Mouse (Mus musculus): Measurements from ENCODE around the gene Cers6. TPM values are rescaled to one million over a fixed set of nuclear protein-coding genes. Genes with fewer than 3 reads are reported as not detected.

Cers6 gene
- polyA plus RNA-seq, 1 experiment from 2014 or later, result 26.8 TPM

- no peak for DNase-seq (ENCODE audit: low spot score)
- 95% methylated on average over 3 of the region's 3 CpGs for WGBS
- Histone ChIP-seq H3K27me3 (ENCODE audit: control insufficient read depth, insufficient read depth, low read length) (no peaks in the 10 kb centered on the region), H3K36me3 (ENCODE audit: control insufficient read depth, insufficient read depth, low read length) (0 out of 2 replicates have a peak, but pooled peaks cover 2% of the 10 kb centered on the region), H3K4me1 (ENCODE audit: control insufficient read depth, insufficient read depth, low read length) (no peaks in the 10 kb centered on the region), H3K9me3 (ENCODE audit: control insufficient read depth, low read length) (no peaks in the 10 kb centered on the region), H3K27ac (replicated peaks; ENCODE audit: low read depth, low read length) (no peak overlapping the region), H3K9ac (ENCODE audit: low read length) (no peak overlapping the region), H3K4me2 (ENCODE audit: low read depth, severe bottlenecking) (no peak overlapping the region), H3K4me3 (ENCODE audit: low read depth, low read length) (no peak overlapping the region)
- no peak for ATAC-seq (ENCODE audit: insufficient number of reproducible peaks, low FRiP score, low TSS enrichment, low read depth)
Measured at GRCm38 (mm10) chr2:68937833-68938232, 76.6 kb downstream of the Cers6 start.

GRCm38 (mm10) chr2:68944898-68945297 is 83.7 kb downstream of the Cers6 start:
- 57% methylated on average over 2 of the region's 2 CpGs for WGBS
- Histone ChIP-seq H3K9ac (ENCODE audit: low read length) (no peak overlapping the region), H3K4me3 (ENCODE audit: low read depth, low read length) (no peak overlapping the region), H3K9me3 (ENCODE audit: control insufficient read depth, low read length) (no peaks in the 10 kb centered on the region), H3K4me2 (ENCODE audit: low read depth, severe bottlenecking) (no peak overlapping the region), H3K4me1 (ENCODE audit: control insufficient read depth, insufficient read depth, low read length) (peaks cover 3% of the 10 kb centered on the region; the same call in 1 of the 2 replicates), H3K27me3 (ENCODE audit: control insufficient read depth, insufficient read depth, low read length) (no peaks in the 10 kb centered on the region), H3K36me3 (ENCODE audit: control insufficient read depth, insufficient read depth, low read length) (no peaks in the 10 kb centered on the region), H3K27ac (replicated peaks; ENCODE audit: low read depth, low read length) (no peak overlapping the region)
- ATAC-seq (ENCODE audit: insufficient number of reproducible peaks, low FRiP score, low TSS enrichment, low read depth) (no peak), DNase-seq (ENCODE audit: low spot score) (no peak)

GRCm38 (mm10) chr2:68945976-68946375 is 84.7 kb downstream of the Cers6 start:
- Histone ChIP-seq H3K9me3 (ENCODE audit: control insufficient read depth, low read length) (no peaks in the 10 kb centered on the region), H3K4me1 (ENCODE audit: control insufficient read depth, insufficient read depth, low read length) (peaks cover 3% of the 10 kb centered on the region; the same call in 1 of the 2 replicates), H3K4me3 (ENCODE audit: low read depth, low read length) (no peak overlapping the region), H3K4me2 (ENCODE audit: low read depth, severe bottlenecking) (no peak overlapping the region), H3K27ac (replicated peaks; ENCODE audit: low read depth, low read length) (no peak overlapping the region), H3K27me3 (ENCODE audit: control insufficient read depth, insufficient read depth, low read length) (no peaks in the 10 kb centered on the region), H3K36me3 (ENCODE audit: control insufficient read depth, insufficient read depth, low read length) (no peaks in the 10 kb centered on the region), H3K9ac (ENCODE audit: low read length) (no peak overlapping the region)
- DNase-seq (ENCODE audit: low spot score) (no peak), ATAC-seq (ENCODE audit: insufficient number of reproducible peaks, low FRiP score, low TSS enrichment, low read depth) (no peak)
- WGBS, result 71% methylated on average over 2 of the region's 2 CpGs

- ATAC-seq (ENCODE audit: insufficient number of reproducible peaks, low FRiP score, low TSS enrichment, low read depth), result no peak
- Histone ChIP-seq H3K9me3 (ENCODE audit: control insufficient read depth, low read length) (no peaks in the 10 kb centered on the region), H3K36me3 (ENCODE audit: control insufficient read depth, insufficient read depth, low read length) (no peaks in the 10 kb centered on the region), H3K4me1 (ENCODE audit: control insufficient read depth, insufficient read depth, low read length) (peaks cover 3% of the 10 kb centered on the region; the same call in 1 of the 2 replicates), H3K4me2 (ENCODE audit: low read depth, severe bottlenecking) (no peak overlapping the region), H3K4me3 (ENCODE audit: low read depth, low read length) (no peak overlapping the region), H3K27ac (replicated peaks; ENCODE audit: low read depth, low read length) (no peak overlapping the region), H3K27me3 (ENCODE audit: control insufficient read depth, insufficient read depth, low read length) (no peaks in the 10 kb centered on the region), H3K9ac (ENCODE audit: low read length) (no peak overlapping the region)
- no peak for DNase-seq (ENCODE audit: low spot score)
- whole genome bisulfite sequencing, result 89% methylated on average over 5 of the region's 5 CpGs
Measured at GRCm38 (mm10) chr2:68946819-68947218, 85.6 kb downstream of the Cers6 start.

- no peaks in the 10 kb centered on the region for H3K27me3 ChIP-seq (ENCODE audit: control insufficient read depth, insufficient read depth, low read length)
- WGBS, result 95% methylated on average over 2 of the region's 2 CpGs
- no peaks in the 10 kb centered on the region for H3K9me3 ChIP-seq (ENCODE audit: control insufficient read depth, low read length)
- ATAC-seq (ENCODE audit: insufficient number of reproducible peaks, low FRiP score, low TSS enrichment, low read depth) (no peak), DNase-seq (ENCODE audit: low spot score) (no peak)
- H3K36me3 ChIP-seq (ENCODE audit: control insufficient read depth, insufficient read depth, low read length), result no peaks in the 10 kb centered on the region
- H3K4me2 ChIP-seq (ENCODE audit: low read depth, severe bottlenecking), result no peak overlapping the region
- no peak overlapping the region for H3K9ac ChIP-seq (ENCODE audit: low read length)
- H3K4me3 ChIP-seq (ENCODE audit: low read depth, low read length), result no peak overlapping the region
- peaks cover 3% of the 10 kb centered on the region; the same call in 1 of the 2 replicates for H3K4me1 ChIP-seq (ENCODE audit: control insufficient read depth, insufficient read depth, low read length)
- H3K27ac ChIP-seq (replicated peaks; ENCODE audit: low read depth, low read length), result no peak overlapping the region
Measured at GRCm38 (mm10) chr2:68949137-68949536, 87.9 kb downstream of the Cers6 start.

- no peaks in the 10 kb centered on the region for H3K27me3 ChIP-seq (ENCODE audit: control insufficient read depth, insufficient read depth, low read length)
- ATAC-seq (ENCODE audit: insufficient number of reproducible peaks, low FRiP score, low TSS enrichment, low read depth), result no peak
- no peaks in the 10 kb centered on the region for H3K9me3 ChIP-seq (ENCODE audit: control insufficient read depth, low read length)
- DNase-seq (ENCODE audit: low spot score), result no peak
- H3K4me1 ChIP-seq (ENCODE audit: control insufficient read depth, insufficient read depth, low read length), result peaks cover 3% of the 10 kb centered on the region; the same call in 1 of the 2 replicates
- no peak overlapping the region for H3K4me2 ChIP-seq (ENCODE audit: low read depth, severe bottlenecking)
- no peaks in the 10 kb centered on the region for H3K36me3 ChIP-seq (ENCODE audit: control insufficient read depth, insufficient read depth, low read length)
- 90% methylated on average over 5 of the region's 5 CpGs for WGBS
- H3K9ac ChIP-seq (ENCODE audit: low read length), result no peak overlapping the region
- H3K4me3 ChIP-seq (ENCODE audit: low read depth, low read length), result no peak overlapping the region
- H3K27ac ChIP-seq (replicated peaks; ENCODE audit: low read depth, low read length), result no peak overlapping the region
Measured at GRCm38 (mm10) chr2:68949728-68950127, 88.5 kb downstream of the Cers6 start.

- ATAC-seq (ENCODE audit: insufficient number of reproducible peaks, low FRiP score, low TSS enrichment, low read depth), result no peak
- no peak for DNase-seq (ENCODE audit: low spot score)
- Histone ChIP-seq H3K36me3 (ENCODE audit: control insufficient read depth, insufficient read depth, low read length) (no peaks in the 10 kb centered on the region), H3K27me3 (ENCODE audit: control insufficient read depth, insufficient read depth, low read length) (no peaks in the 10 kb centered on the region), H3K9ac (ENCODE audit: low read length) (no peak overlapping the region), H3K4me2 (ENCODE audit: low read depth, severe bottlenecking) (no peak overlapping the region), H3K9me3 (ENCODE audit: control insufficient read depth, low read length) (no peaks in the 10 kb centered on the region), H3K4me1 (ENCODE audit: control insufficient read depth, insufficient read depth, low read length) (no peaks in the 10 kb centered on the region), H3K4me3 (ENCODE audit: low read depth, low read length) (no peak overlapping the region), H3K27ac (replicated peaks; ENCODE audit: low read depth, low read length) (no peak overlapping the region)
- 94% methylated on average over 3 of the region's 3 CpGs for WGBS
Measured at GRCm38 (mm10) chr2:68951706-68952105, 90.5 kb downstream of the Cers6 start.

- WGBS, result 96% methylated on average over 2 of the region's 2 CpGs
- DNase-seq (ENCODE audit: low spot score), result no peak
Measured at GRCm38 (mm10) chr2:68953688-68954087, 92.4 kb downstream of the Cers6 start.

GRCm38 (mm10) chr2:68955496-68955895 is 94.3 kb downstream of the Cers6 start:
- H3K4me1 ChIP-seq (ENCODE audit: control insufficient read depth, insufficient read depth, low read length), result peaks cover 4% of the 10 kb centered on the region; the same call in 1 of the 2 replicates
- no peaks in the 10 kb centered on the region for H3K36me3 ChIP-seq (ENCODE audit: control insufficient read depth, insufficient read depth, low read length)
- H3K27ac ChIP-seq (replicated peaks; ENCODE audit: low read depth, low read length), result no peak overlapping the region
- H3K9ac ChIP-seq (ENCODE audit: low read length), result no peak overlapping the region
- H3K4me3 ChIP-seq (ENCODE audit: low read depth, low read length), result no peak overlapping the region
- WGBS, result 92% methylated on average over 2 of the region's 2 CpGs
- ATAC-seq (ENCODE audit: insufficient number of reproducible peaks, low FRiP score, low TSS enrichment, low read depth) (no peak), DNase-seq (ENCODE audit: low spot score) (no peak)
- no peak overlapping the region for H3K4me2 ChIP-seq (ENCODE audit: low read depth, severe bottlenecking)
- H3K27me3 ChIP-seq (ENCODE audit: control insufficient read depth, insufficient read depth, low read length), result no peaks in the 10 kb centered on the region
- H3K9me3 ChIP-seq (ENCODE audit: control insufficient read depth, low read length), result no peaks in the 10 kb centered on the region

More at GRCm38 (mm10) chr2:68953688-68954087, 92.4 kb downstream of the Cers6 start:
- Histone ChIP-seq H3K27ac (replicated peaks; ENCODE audit: low read depth, low read length) (no peak overlapping the region), H3K27me3 (ENCODE audit: control insufficient read depth, insufficient read depth, low read length) (no peaks in the 10 kb centered on the region), H3K9ac (ENCODE audit: low read length) (no peak overlapping the region), H3K9me3 (ENCODE audit: control insufficient read depth, low read length) (no peaks in the 10 kb centered on the region), H3K4me2 (ENCODE audit: low read depth, severe bottlenecking) (no peak overlapping the region), H3K4me1 (ENCODE audit: control insufficient read depth, insufficient read depth, low read length) (peaks cover 4% of the 10 kb centered on the region; the same call in 1 of the 2 replicates), H3K36me3 (ENCODE audit: control insufficient read depth, insufficient read depth, low read length) (no peaks in the 10 kb centered on the region), H3K4me3 (ENCODE audit: low read depth, low read length) (no peak overlapping the region)
- no peak for ATAC-seq (ENCODE audit: insufficient number of reproducible peaks, low FRiP score, low TSS enrichment, low read depth)

Measured in limb, embryonic 11.5 days (tissue).